In genomic region chr1:91365816-91366214, GRCm38 (mm10) we compare ENCODE assay signal across 9 mouse cellular contexts. TPM values are rescaled to one million over a fixed set of nuclear protein-coding genes. Genes with fewer than 3 reads are reported as not detected.
DNase-seq lines count a peak whose midpoint lies in the region; ATAC-seq and TF ChIP-seq lines count a peak whose summit lies in the region.
"Had no signal": no experiment of that assay in that cellular context is flagged by ENCODE, and none has a peak within 500 bp of the region (broad histone marks: within the 10 kb centered on the region; RNA-seq: fewer than 3 reads in every experiment).

No protein-coding gene starts in this region.

- peak overlapping the region; percentile 95 for H3K4me2 ChIP-seq in kidney, embryonic 14.5 days (replicated peaks; ENCODE audit: low read depth, low read length)
- H3K4me2 ChIP-seq in embryonic facial prominence, embryonic 12.5 days (replicated peaks): peak overlapping the region; percentile 87
- H3K4me2 ChIP-seq in intestine, embryonic 16.5 days (ENCODE audit: low read depth, low read length): peak overlapping the region; percentile 94
- peak overlapping the region; percentile 61 for H3K4me2 ChIP-seq in midbrain, postnatal 0 days (ENCODE audit: low read depth, low read length, poor library complexity, severe bottlenecking)

- DNase-seq in kidney, adult 9 months: no peak
- DNase-seq in midbrain, postnatal 0 days (ENCODE audit: low spot score): no peak
- no peak for DNase-seq in urinary bladder, postnatal 25 days (ENCODE audit: low spot score)
- no peak for DNase-seq in frontal cortex, postnatal 10 days (ENCODE audit: low spot score in 2 of 2)
- DNase-seq in cerebellum, adult 11 months: no peak
- DNase-seq: cerebellum, adult 9-10 months had no signal

- peak; percentile 6 for ATAC-seq in kidney, embryonic 14.5 days (ENCODE audit: low FRiP score, low TSS enrichment)
- ATAC-seq in embryonic facial prominence, embryonic 12.5 days (ENCODE audit: insufficient number of reproducible peaks, insufficient read depth, low FRiP score, low TSS enrichment): no peak
- ATAC-seq in intestine, embryonic 16.5 days: no peak
- ATAC-seq in midbrain, postnatal 0 days (ENCODE audit: low FRiP score): no peak; the same call in 1 of the 2 replicates

- no peak for TF ChIP-seq CTCF in midbrain, postnatal 0 days (IDR thresholded peaks at IDR 0.05)

- no peaks in the 10 kb centered on the region for H3K27me3 ChIP-seq in kidney, embryonic 14.5 days (ENCODE audit: control insufficient read depth, insufficient read depth, low read length)
- 0 out of 2 replicates have a peak, but pooled peaks cover 10% of the 10 kb centered on the region for H3K27me3 ChIP-seq in embryonic facial prominence, embryonic 12.5 days
- no peaks in the 10 kb centered on the region for H3K27me3 ChIP-seq in intestine, embryonic 16.5 days (replicated peaks; ENCODE audit: control insufficient read depth, insufficient read depth, low read length)
- H3K27me3 ChIP-seq in midbrain, postnatal 0 days (ENCODE audit: insufficient read depth, low read length): 0 out of 2 replicates have a peak, but pooled peaks cover 3% of the 10 kb centered on the region

- peaks cover 8% of the 10 kb centered on the region; the same call in 1 of the 2 replicates for H3K36me3 ChIP-seq in kidney, embryonic 14.5 days (ENCODE audit: control insufficient read depth, insufficient read depth, low read length)
- H3K36me3 ChIP-seq in embryonic facial prominence, embryonic 12.5 days: peaks cover 10% of the 10 kb centered on the region
- no peaks in the 10 kb centered on the region for H3K36me3 ChIP-seq in intestine, embryonic 16.5 days (ENCODE audit: control insufficient read depth, insufficient read depth, low read length)
- H3K36me3 ChIP-seq in midbrain, postnatal 0 days (ENCODE audit: insufficient read depth, low read length): peaks cover 6% of the 10 kb centered on the region; the same call in 1 of the 2 replicates

- WGBS in kidney, embryonic 14.5 days: 20% methylated on average over 8 of the region's 8 CpGs
- WGBS in embryonic facial prominence, embryonic 12.5 days: 24% methylated on average over 8 of the region's 8 CpGs
- 29% methylated on average over 8 of the region's 8 CpGs for WGBS in intestine, embryonic 16.5 days
- WGBS in midbrain, postnatal 0 days: 29% methylated on average over 8 of the region's 8 CpGs

- peak overlapping the region; percentile 48 for H3K4me3 ChIP-seq in kidney, embryonic 14.5 days (ENCODE audit: low read length)
- peak overlapping the region; percentile 42 for H3K4me3 ChIP-seq in embryonic facial prominence, embryonic 12.5 days
- peak overlapping the region; percentile 67 for H3K4me3 ChIP-seq in intestine, embryonic 16.5 days (ENCODE audit: low read length)
- H3K4me3 ChIP-seq in midbrain, postnatal 0 days (ENCODE audit: low read depth, low read length): peak overlapping the region; percentile 32; the same call in 1 of the 2 replicates

- peak overlapping the region; percentile 65; the same call in 1 of the 2 replicates for H3K9ac ChIP-seq in kidney, embryonic 14.5 days (ENCODE audit: low read depth, low read length)
- H3K9ac ChIP-seq in embryonic facial prominence, embryonic 12.5 days: peak overlapping the region; percentile 68; the same call in 1 of the 2 replicates
- peak overlapping the region; percentile 88 for H3K9ac ChIP-seq in intestine, embryonic 16.5 days (ENCODE audit: low read depth, low read length)
- H3K9ac ChIP-seq in midbrain, postnatal 0 days (replicated peaks; ENCODE audit: low read length, poor library complexity, severe bottlenecking): no peak overlapping the region

- H3K9me3 ChIP-seq in kidney, embryonic 14.5 days (ENCODE audit: control insufficient read depth, low read length): peaks cover 2% of the 10 kb centered on the region; the same call in 1 of the 2 replicates
- H3K9me3 ChIP-seq in embryonic facial prominence, embryonic 12.5 days: no peaks in the 10 kb centered on the region
- H3K9me3 ChIP-seq in intestine, embryonic 16.5 days (ENCODE audit: control insufficient read depth, low read length): no peaks in the 10 kb centered on the region
- no peaks in the 10 kb centered on the region for H3K9me3 ChIP-seq in midbrain, postnatal 0 days (ENCODE audit: low read length)

- no peaks in the 10 kb centered on the region for H3K4me1 ChIP-seq in kidney, embryonic 14.5 days (ENCODE audit: control insufficient read depth, insufficient read depth, low read length)
- peaks cover 9% of the 10 kb centered on the region; the same call in 1 of the 2 replicates for H3K4me1 ChIP-seq in embryonic facial prominence, embryonic 12.5 days
- peaks cover 26% of the 10 kb centered on the region for H3K4me1 ChIP-seq in intestine, embryonic 16.5 days (ENCODE audit: control insufficient read depth, insufficient read depth, low read length)
- H3K4me1 ChIP-seq in midbrain, postnatal 0 days (ENCODE audit: insufficient read depth, low read length): peaks cover 3% of the 10 kb centered on the region; the same call in 1 of the 2 replicates

- H3K27ac ChIP-seq in kidney, embryonic 14.5 days (ENCODE audit: low read depth, low read length): no peak overlapping the region
- no peak overlapping the region for H3K27ac ChIP-seq in embryonic facial prominence, embryonic 12.5 days
- H3K27ac ChIP-seq in intestine, embryonic 16.5 days (ENCODE audit: low read length): no peak overlapping the region
- no peak overlapping the region for H3K27ac ChIP-seq in midbrain, postnatal 0 days (ENCODE audit: low read depth, low read length)

RNA-seq across cellular contexts. Expression of gene Erfe, which starts 0.4 kb away (rescaled TPM):
- 2.3 and 2.5 TPM in 2 replicates for polyA plus RNA-seq in kidney, embryonic 14.5 days (2014; fragmentation: Nextera tagmentation; extraction: Ambion mirVana)
- polyA plus RNA-seq in embryonic facial prominence, embryonic 12.5 days (2016; fragmentation: Nextera tagmentation; extraction: Ambion mirVana): 1.7 and 1.8 TPM in 2 replicates
- 7.1 and 9.0 TPM in 2 replicates for polyA plus RNA-seq in intestine, embryonic 16.5 days (2015; fragmentation: Nextera tagmentation; extraction: Ambion mirVana)
- 0.11 TPM in 1 of 2 replicates, not detected in the other for total RNA-seq in midbrain, postnatal 0 days (2014; rRNA removed)
- polyA plus RNA-seq in midbrain, postnatal 0 days (2015; fragmentation: Nextera tagmentation; extraction: Ambion mirVana): 0.31 and 0.45 TPM in 2 replicates

RNA-seq across cellular contexts. Expression of gene Klhl30, which starts 15.0 kb away (rescaled TPM):
- polyA plus RNA-seq in kidney, embryonic 14.5 days (2014; fragmentation: Nextera tagmentation; extraction: Ambion mirVana): 0.07 TPM in 1 of 2 replicates, not detected in the other
- polyA plus RNA-seq in embryonic facial prominence, embryonic 12.5 days (2016; fragmentation: Nextera tagmentation; extraction: Ambion mirVana): 0.46 and 1.3 TPM in 2 replicates
- polyA plus RNA-seq in intestine, embryonic 16.5 days (2015; fragmentation: Nextera tagmentation; extraction: Ambion mirVana): 0.37 and 0.38 TPM in 2 replicates
- total RNA-seq in midbrain, postnatal 0 days (2014; rRNA removed): 0.09 and 0.16 TPM in 2 replicates
- polyA plus RNA-seq in midbrain, postnatal 0 days (2015; fragmentation: Nextera tagmentation; extraction: Ambion mirVana): 0.10 TPM in 1 of 2 replicates, not detected in the other

RNA-seq across cellular contexts. Expression of gene Ilkap, which starts 32.8 kb away (rescaled TPM):
- 130 and 136 TPM in 2 replicates for polyA plus RNA-seq in kidney, embryonic 14.5 days (2014; fragmentation: Nextera tagmentation; extraction: Ambion mirVana)
- polyA plus RNA-seq in embryonic facial prominence, embryonic 12.5 days (2016; fragmentation: Nextera tagmentation; extraction: Ambion mirVana): 171 and 174 TPM in 2 replicates
- 102 and 112 TPM in 2 replicates for polyA plus RNA-seq in intestine, embryonic 16.5 days (2015; fragmentation: Nextera tagmentation; extraction: Ambion mirVana)
- total RNA-seq in midbrain, postnatal 0 days (2014; rRNA removed): 58.5 and 97.5 TPM in 2 replicates
- polyA plus RNA-seq in midbrain, postnatal 0 days (2015; fragmentation: Nextera tagmentation; extraction: Ambion mirVana): 114 and 116 TPM in 2 replicates

RNA-seq across cellular contexts. Expression of gene Espnl, which starts 43.9 kb away (rescaled TPM):
- 0.03 TPM in 1 of 2 replicates, not detected in the other for polyA plus RNA-seq in kidney, embryonic 14.5 days (2014; fragmentation: Nextera tagmentation; extraction: Ambion mirVana)
- 0.18 and 0.23 TPM in 2 replicates for polyA plus RNA-seq in embryonic facial prominence, embryonic 12.5 days (2016; fragmentation: Nextera tagmentation; extraction: Ambion mirVana)
- polyA plus RNA-seq in intestine, embryonic 16.5 days (2015; fragmentation: Nextera tagmentation; extraction: Ambion mirVana): 0.07 and 0.09 TPM in 2 replicates
- total RNA-seq in midbrain, postnatal 0 days (2014; rRNA removed): 0.19 and 0.27 TPM in 2 replicates
- polyA plus RNA-seq in midbrain, postnatal 0 days (2015; fragmentation: Nextera tagmentation; extraction: Ambion mirVana): 0.23 TPM in 2 replicates

RNA-seq across cellular contexts. Expression of gene Hes6, which starts 48.0 kb away (rescaled TPM):
- polyA plus RNA-seq in kidney, embryonic 14.5 days (2014; fragmentation: Nextera tagmentation; extraction: Ambion mirVana): 61.1 and 65.8 TPM in 2 replicates
- 134 and 139 TPM in 2 replicates for polyA plus RNA-seq in embryonic facial prominence, embryonic 12.5 days (2016; fragmentation: Nextera tagmentation; extraction: Ambion mirVana)
- 98.7 and 105 TPM in 2 replicates for polyA plus RNA-seq in intestine, embryonic 16.5 days (2015; fragmentation: Nextera tagmentation; extraction: Ambion mirVana)
- 105 and 119 TPM in 2 replicates for total RNA-seq in midbrain, postnatal 0 days (2014; rRNA removed)
- polyA plus RNA-seq in midbrain, postnatal 0 days (2015; fragmentation: Nextera tagmentation; extraction: Ambion mirVana): 111 and 113 TPM in 2 replicates
